Mouse (Mus musculus) regulatory T cell (primary cell): ENCODE results near the gene Cdsn.

Experiments used
- in situ Hi-C: fragments of 300-600 bp; cut with MboI, MseI; formaldehyde crosslinking; loops from one replicate; pipeline ENCODE4 v1.15.1; 2025; ENCODE audit warnings: high pct_unique_total_duplicates

The Cdsn gene

GRCm38 (mm10) chr17:35569091-35569944 is 17.4 kb downstream of the Cdsn start:
- in situ Hi-C loops, result no loop called here

DNA sequence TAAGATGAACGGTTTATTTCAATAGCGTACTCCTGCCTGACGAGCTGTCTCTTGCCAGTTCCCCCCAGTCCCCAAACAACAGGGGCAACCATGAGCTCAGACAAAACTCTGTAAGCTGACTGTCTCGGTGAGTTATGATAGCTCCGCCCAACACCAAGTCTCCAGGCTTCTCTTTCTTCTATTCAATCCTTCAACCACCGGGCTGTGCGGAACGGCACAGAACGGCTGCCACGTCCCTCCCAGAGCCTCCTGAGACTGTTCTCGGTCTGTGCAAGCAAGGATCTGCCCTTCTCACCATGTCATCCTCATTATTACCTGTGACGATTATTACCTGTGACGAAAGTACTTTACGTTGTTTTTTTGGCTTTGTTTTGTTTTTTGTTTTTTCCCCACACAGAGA is 18.9 kb downstream of the Cdsn start:
- in situ Hi-C loops, result no loop called here

DNA sequence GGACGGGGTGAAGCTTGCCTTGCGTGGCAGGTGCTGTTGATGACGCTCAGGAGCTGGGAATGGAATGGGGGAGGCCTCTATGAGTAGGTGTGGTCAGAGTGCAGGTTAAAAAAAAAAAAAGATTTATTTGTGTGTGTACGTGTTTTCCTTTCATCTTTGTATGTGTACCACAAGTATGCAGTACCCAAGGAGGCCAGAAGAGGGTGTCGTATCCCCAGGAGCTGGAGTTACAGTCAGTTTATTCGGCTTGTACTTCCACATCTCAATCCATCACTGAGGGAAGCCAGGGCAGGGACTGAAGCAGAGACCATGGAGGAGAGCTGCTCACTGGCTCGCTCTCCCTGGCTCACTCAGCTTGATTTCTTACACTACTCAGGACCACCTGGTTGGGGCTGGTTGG is 19.5 kb downstream of the Cdsn start:
- in situ Hi-C loops, result no loop called here

DNA sequence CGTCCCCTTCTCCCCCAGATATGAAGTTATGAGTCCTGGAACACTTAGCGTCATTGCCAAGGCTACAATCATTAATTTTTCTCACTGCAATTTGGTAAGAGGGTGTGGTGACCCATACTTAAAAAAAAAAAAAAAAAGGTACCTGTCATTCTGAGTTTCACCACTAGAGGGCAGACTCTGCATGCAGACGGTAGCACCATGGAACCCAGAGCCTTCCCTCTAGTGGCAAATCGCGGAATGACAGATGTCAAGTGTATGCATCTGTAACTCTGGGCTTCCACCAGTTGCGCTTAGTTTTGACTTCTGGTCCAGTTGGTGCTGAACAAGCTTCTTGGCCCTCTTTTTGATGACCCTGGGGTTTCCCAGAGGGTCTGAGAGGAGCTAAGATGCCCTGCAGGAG is 26.3 kb downstream of the Cdsn start:
- in situ Hi-C loops, result no loop called here

GRCm38 (mm10) chr17:35582900-35583299 is 31.0 kb downstream of the Cdsn start:
- in situ Hi-C loops, result no loop called here

DNA sequence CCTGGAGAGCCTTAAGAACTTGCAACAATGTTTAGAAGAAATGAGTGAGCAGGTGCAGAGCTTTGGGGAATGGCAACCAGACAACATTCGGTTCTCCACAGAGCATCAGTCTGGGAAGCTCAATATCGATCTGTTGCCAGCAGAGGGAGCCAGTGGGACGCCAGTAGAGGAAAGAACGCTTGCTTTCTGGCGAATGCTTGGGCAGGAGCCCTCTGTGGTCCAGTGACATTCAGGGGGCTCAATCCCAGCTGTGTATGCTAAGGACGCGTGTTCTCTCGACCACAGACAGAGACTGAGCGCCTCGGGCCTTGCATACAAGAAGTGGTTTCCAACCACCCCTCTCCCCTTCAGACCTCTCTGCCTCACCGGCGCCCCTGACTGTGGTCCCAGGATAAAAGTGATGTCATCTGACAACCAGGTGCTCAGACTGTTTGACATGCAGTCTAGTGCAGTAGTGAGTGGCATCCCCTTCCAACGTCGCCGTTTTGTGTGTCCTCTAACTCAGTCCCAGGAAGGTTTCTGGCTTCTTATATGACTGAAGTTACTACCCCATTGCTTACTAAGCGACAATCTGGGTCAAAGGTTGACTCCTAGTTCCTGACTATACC is 32.5 kb downstream of the Cdsn start:
- in situ Hi-C loops, result no loop called here

DNA sequence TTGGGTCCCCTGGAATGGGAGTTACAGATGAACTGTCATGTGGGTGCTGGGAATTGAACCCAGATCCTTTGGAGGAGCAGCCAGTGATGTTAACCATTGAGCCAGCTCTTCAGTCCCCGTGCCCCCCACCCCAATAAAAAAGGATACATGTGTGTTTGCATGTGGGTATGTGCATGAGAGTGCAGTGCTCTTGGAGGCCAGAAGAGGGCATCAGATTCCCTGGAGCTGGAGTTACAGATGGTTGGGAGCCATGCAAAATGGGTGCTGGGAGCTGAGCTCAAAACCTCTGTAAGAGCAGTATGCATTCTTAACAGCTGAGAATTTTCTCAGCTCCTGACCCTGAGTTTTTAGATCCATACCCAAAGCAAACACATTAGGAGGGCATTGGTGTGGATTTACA is 35.4 kb downstream of the Cdsn start:
- in situ Hi-C loops, result no loop called here

- in situ Hi-C loops, result no loop called here
Observed at GRCm38 (mm10) chr17:35588387-35588786, 36.5 kb downstream of the Cdsn start.

GRCm38 (mm10) chr17:35590410-35591218 is 38.7 kb downstream of the Cdsn start:
- in situ Hi-C loops, result no loop called here

- in situ Hi-C loops, result no loop called here
Observed at GRCm38 (mm10) chr17:35591219-35591578, 39.3 kb downstream of the Cdsn start.

DNA sequence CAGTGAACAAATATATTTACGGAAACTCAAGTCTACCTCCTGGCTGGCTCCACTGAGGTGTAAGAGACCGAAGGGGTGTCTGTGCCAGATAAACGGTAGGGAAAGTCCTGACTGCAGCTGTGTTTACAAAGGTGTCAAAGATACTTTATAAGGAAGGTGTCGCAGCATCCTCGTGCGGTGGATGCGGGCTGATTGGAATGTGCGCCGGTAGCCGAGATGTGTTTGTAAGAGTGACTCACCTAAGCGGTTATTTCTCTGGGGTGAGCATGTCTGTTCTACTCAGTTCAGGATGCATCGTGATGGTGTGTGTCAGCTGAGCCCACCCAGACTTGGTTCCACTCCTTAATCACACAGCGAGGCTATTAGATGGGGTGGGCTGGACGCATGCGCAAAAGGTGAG is 39.8 kb downstream of the Cdsn start:
- in situ Hi-C loops, result no loop called here

- in situ Hi-C loops, result no loop called here
Observed at GRCm38 (mm10) chr17:35592131-35592530, 40.2 kb downstream of the Cdsn start.

GRCm38 (mm10) chr17:35593786-35594185 is 41.9 kb downstream of the Cdsn start:
- in situ Hi-C loops, result no loop called here

- in situ Hi-C loops, result no loop called here
Observed at GRCm38 (mm10) chr17:35594456-35594855, 42.5 kb downstream of the Cdsn start.

GRCm38 (mm10) chr17:35597399-35597798 is 45.5 kb downstream of the Cdsn start:
- in situ Hi-C loops, result no loop called here

DNA sequence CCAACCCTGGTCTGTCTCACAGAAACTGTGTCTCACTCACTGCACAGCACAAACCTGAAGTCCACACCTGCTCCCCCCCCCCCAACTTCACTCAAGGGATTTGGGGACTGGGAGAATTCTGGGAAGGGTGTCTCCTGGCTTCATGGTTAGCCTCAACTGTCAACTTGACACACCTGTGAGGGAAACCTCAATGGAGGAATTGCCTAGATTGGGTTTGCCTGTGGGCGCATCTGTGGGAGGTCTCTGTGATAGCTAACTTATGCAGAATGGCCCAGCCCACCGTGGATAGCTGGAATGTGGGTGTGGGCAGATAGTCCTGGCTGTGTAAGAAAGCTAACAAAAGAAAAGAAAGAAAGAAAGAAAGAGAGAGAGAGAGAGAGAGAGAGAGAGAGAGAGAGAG is 49.3 kb downstream of the Cdsn start, which contains the start of gene Sfta2:
TSS of gene Sfta2 (plus strand) at position 301 of the 400 bp plus-strand sequence.
- in situ Hi-C loops, result no loop called here

DNA sequence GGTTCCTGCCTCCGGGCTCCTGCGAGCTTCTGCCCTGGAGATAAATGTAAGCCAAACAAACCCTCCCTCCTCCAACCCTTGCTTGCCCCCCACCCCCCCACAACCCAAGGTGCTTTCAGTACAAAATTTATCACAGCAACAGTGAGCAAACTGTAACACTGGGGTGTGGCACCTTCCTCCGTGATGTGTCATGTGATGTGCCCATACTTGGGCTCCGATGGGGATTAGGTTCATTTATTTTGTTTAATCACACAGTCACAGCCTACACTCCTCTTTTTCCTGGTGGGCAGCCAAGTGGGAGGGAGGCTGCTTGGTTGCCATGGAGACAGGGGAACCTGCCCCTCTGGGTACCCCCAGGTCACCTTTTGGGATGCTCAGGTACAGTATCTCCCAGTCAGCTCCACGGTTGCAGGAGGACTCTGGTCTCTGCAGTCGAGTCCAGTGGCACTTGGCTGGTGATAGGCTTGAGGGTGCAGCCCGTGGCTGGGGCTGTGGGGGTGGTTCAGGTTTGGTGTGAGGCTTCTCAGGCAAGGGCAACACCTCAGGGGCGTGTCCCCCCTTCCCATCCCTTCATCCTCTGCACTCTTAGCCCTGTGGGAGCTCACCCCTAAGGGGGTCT is 49.9 kb downstream of the Cdsn start:
- in situ Hi-C loops, result no loop called here
